Mouse (Mus musculus) T-helper 2 cell (primary cell): ENCODE measurements around the gene Timm22.

Experiments used
- in situ Hi-C: fragments of 300-600 bp; cut with MboI, MseI; formaldehyde crosslinking; loops from one replicate; pipeline ENCODE4 v1.15.1; 2025; ENCODE audit warnings: high pct_unique_total_duplicates

The Timm22 gene

DNA sequence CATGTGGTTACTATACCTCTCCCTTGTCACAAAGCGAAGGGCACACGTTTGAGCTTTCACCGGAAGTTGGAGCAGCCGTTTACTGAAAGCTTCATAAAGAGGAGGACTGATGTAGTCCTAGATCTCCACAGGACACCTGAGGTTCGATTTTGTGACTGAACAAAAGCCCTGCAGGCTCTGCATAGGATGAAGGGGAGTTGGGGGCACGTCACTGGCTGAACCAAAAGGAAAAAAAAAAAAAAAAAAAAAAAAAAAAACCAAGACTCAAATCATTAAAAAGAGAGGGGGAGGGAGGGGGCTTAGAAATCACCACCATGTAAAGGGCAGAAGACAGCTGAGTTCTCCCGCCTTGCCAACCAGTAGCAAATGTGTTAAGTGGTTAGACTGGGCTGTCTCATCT, 18.0 kb upstream of the Timm22 start:
- in situ Hi-C loops = no loop called here

GRCm38 (mm10) chr11:76392532-76392931, 14.2 kb upstream of the Timm22 start:
- in situ Hi-C loops = no loop called here

DNA sequence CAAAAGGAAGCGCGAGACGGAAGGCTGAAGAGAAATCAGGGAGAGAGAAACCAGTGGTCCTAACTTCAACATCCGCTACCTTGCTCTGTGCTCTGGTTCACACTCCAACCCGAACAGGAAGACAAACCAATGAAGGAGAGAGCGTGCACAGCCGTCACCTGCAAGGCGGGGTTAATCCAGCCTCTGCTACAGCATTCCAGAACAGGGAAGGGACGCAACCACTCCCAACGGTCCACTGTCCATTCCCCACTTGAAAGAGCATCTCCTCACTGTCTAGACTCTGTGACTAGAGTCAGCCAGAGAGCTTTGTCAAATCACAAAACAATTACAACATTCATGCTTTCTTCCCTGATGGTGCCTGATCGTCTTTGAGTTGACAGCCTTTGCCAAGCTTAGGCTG, 13.8 kb upstream of the Timm22 start:
- in situ Hi-C loops = no loop called here

- in situ Hi-C loops = no loop called here
Measured at GRCm38 (mm10) chr11:76397650-76398311, 9.0 kb upstream of the Timm22 start.

GRCm38 (mm10) chr11:76398312-76398797, 8.4 kb upstream of the Timm22 start:
- in situ Hi-C loops = no loop called here

DNA sequence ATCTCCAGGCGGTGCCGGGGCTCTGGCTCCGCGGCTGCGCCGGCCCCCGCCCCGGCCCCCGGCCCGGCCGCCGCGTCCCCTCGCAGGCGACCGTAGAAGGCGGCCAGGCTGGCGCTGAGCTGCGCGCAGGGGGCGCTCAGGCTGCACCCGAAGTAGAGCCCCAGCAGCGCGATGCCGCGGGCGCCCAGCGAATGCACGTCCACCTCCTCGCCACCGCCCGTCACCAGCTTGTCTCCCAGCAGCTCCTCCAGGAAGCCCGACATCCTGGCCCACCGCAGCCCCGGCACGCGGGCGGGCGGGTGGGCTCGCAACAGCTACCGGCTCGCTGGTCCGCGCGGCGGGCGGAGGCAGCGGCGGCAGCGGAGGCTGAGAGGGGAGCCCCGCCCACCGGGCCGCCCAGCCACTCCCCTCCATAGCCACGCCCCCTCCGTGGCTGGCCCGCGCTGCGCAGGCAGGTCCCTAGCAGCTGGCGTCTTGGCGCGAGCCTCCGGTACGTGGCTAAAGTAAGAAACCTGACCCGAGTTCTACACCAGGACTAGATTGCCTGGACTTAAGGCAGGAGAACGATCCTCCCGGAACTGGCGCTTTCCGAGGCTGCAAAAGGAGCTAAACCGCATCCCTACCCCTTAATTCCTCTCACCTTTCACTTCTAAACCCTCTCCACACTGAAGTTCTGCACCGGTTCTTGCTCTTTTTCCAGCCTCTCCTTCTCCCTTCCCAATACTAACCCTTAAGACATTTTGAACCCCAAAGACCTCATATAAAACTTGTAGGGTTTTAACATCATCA, 7.8 kb upstream of the Timm22 start, which contains the start of gene Nxn:
Gene Nxn, minus strand, starts transcription at position 343 of the 789 bp plus-strand sequence.
- in situ Hi-C loops = no loop called here

DNA sequence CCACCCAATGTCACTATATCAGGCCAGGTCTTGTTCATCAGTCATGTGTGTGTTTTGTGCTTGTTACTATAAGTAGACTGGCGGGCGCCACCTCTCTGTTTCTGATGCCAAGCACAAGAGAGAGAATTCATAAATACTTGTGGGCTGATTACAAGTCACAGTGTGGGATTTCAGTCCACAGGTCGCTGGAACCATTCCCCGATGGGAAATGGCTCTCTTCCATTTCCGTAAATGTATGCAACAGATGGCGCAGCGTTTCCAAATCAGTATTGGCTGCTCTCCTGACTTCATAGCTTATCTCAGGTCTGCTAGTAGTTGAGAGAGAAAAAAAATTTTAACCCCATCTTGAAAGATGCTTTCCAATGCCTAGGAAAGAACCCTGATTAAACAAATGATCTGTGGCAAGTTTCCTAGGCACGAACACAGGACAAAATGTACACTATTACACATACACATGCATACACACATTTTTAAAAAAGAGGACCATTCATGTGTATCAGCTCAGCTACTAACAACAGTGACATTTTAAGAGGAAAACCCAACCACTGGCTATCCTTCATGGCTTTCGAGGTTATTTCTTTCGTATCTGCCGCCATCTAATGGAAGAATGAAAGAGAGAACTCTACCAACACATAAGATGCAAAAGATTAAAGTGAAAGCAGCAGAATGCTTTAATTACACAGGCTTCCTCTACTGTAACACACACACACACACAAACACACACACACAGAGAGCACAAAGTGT, 7.0 kb upstream of the Timm22 start:
- in situ Hi-C loops = no loop called here

DNA sequence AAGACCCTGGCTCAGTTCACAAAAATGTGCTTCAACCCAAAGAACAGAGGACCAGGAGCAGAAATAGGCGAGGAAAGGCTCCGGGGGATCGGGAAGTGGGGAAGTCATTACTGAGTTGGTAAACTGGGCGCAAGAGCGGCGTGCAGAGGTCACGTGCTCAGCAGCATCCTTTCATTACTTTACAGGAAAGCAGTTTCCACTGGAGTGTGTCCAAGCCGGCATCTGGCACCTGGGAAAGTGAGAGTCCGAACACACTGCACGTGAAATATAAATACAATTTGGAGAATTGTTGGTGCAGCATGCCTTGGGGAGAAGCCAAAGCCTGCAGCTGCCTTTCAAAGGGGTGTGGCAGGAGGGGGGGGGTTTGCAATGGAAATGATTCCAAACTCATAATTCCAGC, 5.4 kb upstream of the Timm22 start:
- in situ Hi-C loops = no loop called here

GRCm38 (mm10) chr11:76405113-76405512, 1.6 kb upstream of the Timm22 start:
- in situ Hi-C loops = loop anchor here (5.0 kb wide), 1 partner anchor 153 kb away; no protein-coding TSS in a partner anchor

DNA sequence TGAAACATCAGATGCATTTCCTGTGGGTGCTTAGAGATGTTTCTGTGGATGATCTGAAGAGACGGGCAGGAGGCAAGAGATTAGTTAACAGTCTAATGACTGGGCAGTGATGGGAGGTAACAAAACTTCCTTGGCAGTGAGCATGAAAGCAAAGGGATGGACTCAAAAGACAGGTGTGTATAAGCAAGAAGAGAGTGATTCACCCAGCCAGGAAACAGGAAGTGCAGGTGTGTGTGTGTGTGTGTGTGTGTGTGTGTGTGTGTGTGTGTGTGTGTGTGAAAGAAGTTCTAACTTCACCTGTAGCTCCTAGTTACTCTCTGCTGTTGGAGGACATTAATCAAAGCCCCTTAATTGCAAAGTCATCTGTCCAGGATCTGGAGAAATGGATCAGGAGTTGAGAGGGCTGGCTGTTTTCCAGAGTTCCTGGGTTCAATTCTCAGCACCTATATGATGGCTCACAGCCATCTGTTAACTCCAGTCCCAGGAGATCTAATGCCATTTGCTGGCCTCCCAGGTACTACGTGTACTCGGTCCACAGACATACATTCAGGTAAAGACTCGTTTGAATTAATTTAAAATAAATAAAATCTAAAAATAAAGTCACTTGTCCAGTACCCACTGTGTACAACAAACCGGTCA, 1.0 kb upstream of the Timm22 start:
- in situ Hi-C loops = loop anchor here (5.0 kb wide), 1 partner anchor 153 kb away; no protein-coding TSS in a partner anchor

DNA sequence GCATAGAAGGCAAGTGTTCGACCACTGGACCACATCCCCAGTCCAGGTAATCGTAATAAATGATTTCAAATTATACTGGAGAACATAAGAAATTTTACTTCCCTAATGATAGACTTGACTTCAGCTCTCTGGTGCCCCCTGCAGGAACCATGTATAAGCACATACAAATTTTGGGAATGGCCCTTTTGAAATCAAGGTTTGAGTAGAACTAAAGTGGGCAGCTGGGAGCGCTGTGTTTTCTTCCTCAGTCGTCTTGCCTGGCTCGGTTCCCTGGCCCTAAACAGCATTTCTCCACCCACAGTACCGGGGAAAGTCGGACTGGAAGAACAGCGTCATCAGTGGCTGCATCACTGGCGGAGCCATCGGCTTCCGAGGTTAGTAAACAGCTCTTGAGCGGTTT, 4.1 kb downstream of the Timm22 start:
- in situ Hi-C loops = no loop called here

DNA sequence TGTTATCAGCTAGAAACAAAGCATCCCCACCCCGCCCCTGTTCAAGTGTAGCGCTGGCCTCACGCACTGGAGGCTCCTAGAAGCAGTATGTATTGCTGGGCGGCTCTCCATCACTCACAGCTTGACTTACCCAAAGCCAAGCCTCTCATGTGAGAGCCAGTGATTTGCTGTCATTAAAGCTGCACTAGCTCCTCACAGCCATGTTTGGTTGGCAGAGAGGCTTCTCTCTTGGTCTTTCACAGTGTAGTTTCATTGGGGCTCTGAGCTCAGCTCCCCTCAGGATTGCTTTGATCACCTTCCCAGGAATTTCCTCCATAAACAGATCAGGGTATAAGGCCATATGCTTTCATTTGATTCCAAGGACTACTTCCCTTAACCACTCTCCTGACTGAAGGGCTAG, 6.5 kb downstream of the Timm22 start:
- in situ Hi-C loops = no loop called here

GRCm38 (mm10) chr11:76415001-76415400, 8.2 kb downstream of the Timm22 start:
- in situ Hi-C loops = no loop called here

- in situ Hi-C loops = no loop called here
Measured at GRCm38 (mm10) chr11:76415985-76416384, 9.2 kb downstream of the Timm22 start.

GRCm38 (mm10) chr11:76418423-76418822, 11.7 kb downstream of the Timm22 start:
- in situ Hi-C loops = no loop called here

- in situ Hi-C loops = no loop called here
Measured at GRCm38 (mm10) chr11:76419179-76419578, 12.4 kb downstream of the Timm22 start.

DNA sequence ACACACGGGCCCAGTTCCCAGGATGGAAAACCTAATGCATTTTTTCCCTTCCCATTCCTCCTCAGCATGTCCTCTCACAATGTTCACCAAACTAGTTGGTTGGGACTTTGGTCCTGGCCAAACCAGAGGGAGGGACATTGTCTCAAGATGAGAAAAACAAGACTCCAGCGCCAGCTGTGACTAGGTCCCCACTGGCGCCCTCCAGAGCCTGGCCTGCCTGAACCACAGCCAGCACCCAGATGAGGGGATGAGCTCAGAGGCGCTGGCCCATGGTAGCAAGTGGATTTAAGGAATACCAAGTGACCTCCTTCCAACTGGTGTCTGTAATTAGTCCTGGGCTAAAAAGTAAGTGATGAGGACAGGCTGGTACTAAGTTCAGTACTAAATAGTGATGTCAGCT, 14.1 kb downstream of the Timm22 start:
- in situ Hi-C loops = no loop called here

DNA sequence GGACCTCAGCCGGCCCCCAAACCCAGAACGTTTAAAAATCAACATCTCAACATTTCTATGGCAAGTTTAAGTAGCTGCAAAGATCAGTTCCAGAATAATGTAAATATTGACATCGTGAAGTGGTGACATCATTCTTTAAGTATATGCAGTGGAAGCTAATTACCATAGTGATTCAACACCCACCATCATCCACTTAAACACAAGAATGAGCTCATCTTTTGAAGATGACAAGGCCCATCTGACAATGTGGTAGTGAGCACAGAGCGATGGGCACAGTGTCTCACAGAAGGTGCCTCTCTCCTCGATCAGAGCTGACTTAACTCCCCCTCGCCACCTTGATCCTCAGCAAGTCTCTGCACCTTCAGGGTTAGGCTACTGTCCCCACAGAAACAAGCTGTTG, 19.0 kb downstream of the Timm22 start:
- in situ Hi-C loops = no loop called here

GRCm38 (mm10) chr11:76427781-76428180, 21.0 kb downstream of the Timm22 start:
- in situ Hi-C loops = no loop called here

DNA sequence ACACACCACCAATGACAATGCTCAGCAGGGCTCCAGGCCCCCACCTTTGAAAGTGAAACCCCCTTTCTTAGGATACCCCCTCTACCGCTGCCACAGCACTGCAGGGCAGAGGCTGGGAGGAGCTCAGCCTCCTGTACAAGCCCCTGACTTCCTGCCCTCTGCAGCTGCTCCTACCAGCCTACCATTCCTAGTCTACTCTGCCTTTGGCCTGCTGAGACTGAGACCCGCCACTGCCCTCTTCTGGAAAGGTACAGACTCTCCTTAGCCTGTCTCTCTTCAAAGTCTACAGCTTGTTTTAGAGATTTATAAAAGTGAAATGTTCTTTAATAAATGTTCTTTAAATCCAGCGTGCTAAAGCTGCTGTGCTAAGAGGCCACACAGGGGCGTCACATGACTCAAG, 22.3 kb downstream of the Timm22 start:
- in situ Hi-C loops = no loop called here

GRCm38 (mm10) chr11:76429556-76429955, 22.8 kb downstream of the Timm22 start:
- in situ Hi-C loops = no loop called here
